Mouse (Mus musculus): ENCODE measurements at regions not wholly inside any gene's neighbourhood (a gene's known extent, or its start where the extent isn't known, plus 50 kb on each side); places are given as distances from the start of the nearest gene placed in this dataset.

DNA sequence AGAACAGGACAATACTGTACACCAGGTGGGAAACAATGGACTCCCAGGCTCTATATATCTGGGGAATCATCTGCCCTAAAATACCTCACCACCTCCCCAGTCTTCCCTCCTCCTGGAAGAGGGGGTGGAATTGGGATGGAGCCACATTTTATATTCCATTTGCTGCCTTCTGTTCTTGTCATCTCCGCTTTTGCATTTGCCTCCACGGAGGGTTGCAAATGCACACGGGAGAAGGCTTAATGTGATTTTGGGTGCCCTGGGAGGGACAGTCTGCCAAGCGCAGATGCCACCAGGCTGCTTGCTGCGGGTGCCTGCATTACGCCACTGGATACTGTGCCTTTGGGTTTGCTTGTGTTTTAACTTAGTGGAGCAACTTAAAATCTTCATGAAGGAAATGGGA, 239.5 kb upstream of the Zc3h12c start:
- DNase-seq (ENCODE audit: extremely low spot score in 1 of 2, low spot score in 2 of 2), result peak; percentile 24 to 37

GRCm38 (mm10) chr9:52402496-52402895, 234.1 kb upstream of the Zc3h12c start:
- intact Hi-C loops (cut with DNase I), result no loop called here
- no peak for DNase-seq (ENCODE audit: extremely low spot score in 1 of 2, low spot score in 2 of 2)

More for the DNA sequence above, 239.5 kb upstream of the Zc3h12c start:
- intact Hi-C loops (cut with DNase I), result no loop called here

- no peak for DNase-seq (ENCODE audit: extremely low spot score in 1 of 2, low spot score in 2 of 2)
- intact Hi-C loops (cut with DNase I), result no loop called here
Observed at GRCm38 (mm10) chr9:52379031-52379430, 210.7 kb upstream of the Zc3h12c start.

DNA sequence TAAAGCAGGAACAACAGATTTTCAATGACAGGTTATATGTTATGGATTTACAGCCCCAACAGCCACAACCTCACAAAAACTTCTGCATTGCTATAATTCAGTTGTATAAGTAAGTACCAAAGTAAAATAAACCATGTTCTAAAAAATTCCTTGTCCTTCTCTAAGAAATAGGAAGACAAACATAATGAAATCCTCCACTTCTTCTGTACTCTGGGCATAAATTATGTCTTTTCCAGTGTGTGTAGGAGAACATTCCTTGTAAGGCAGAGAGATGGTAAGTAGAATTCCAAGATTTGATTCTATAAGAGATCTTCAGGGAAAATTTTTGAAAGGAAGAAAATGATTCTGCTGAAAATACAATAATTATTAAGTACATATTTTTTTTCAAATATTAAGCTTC, 209.4 kb upstream of the Zc3h12c start:
- intact Hi-C loops (cut with DNase I), result no loop called here
- no peak for DNase-seq (ENCODE audit: extremely low spot score in 1 of 2, low spot score in 2 of 2)

GRCm38 (mm10) chr9:52376914-52377313, 208.5 kb upstream of the Zc3h12c start:
- no peak for DNase-seq (ENCODE audit: extremely low spot score in 1 of 2, low spot score in 2 of 2)
- intact Hi-C loops (cut with DNase I), result no loop called here

GRCm38 (mm10) chr9:52371296-52371695, 202.9 kb upstream of the Zc3h12c start:
- no peak for DNase-seq (ENCODE audit: extremely low spot score in 1 of 2, low spot score in 2 of 2)
- intact Hi-C loops (cut with DNase I), result no loop called here

DNA sequence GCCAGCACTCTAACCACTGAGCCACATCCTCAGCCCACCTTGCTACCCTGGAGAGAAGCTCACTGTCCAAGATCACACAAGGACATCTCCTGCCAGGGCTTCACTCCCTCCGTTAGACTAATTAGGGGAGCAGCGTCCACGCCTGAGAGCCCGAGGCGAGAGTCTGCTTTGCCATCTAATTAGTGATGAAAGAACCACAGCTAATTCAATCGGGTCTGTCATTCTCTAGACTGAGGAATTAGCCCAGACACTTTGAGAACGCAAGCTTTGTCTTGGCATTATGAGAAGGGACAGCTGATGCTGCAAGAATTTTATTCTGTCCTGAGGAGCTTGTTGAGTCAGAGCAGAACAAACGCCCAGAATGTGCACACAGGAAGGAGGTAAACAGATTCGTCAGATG, 200.5 kb upstream of the Zc3h12c start:
- no peak for DNase-seq (ENCODE audit: extremely low spot score in 1 of 2, low spot score in 2 of 2)
- intact Hi-C loops (cut with DNase I), result no loop called here

DNA sequence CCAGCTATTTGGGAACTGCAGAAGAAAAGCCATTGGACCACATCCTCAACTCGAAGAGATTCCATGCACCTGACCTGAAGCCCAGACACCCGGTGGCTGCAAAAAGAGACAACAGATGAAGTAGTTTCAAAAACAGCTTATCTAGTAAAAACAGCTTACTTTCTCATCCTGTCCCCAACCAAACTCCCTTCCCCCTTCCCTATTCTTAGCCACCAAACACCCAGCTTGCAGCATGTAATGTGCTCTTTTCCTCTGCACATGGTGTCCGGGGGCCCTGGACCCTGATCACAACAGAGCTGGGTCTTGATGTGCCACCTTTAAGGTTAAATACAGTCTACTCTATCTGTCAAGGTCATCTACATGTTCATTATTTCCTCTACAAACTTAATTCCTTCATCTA, 199.7 kb upstream of the Zc3h12c start:
- DNase-seq (ENCODE audit: extremely low spot score in 1 of 2, low spot score in 2 of 2), result no peak
- intact Hi-C loops (cut with DNase I), result no loop called here

- intact Hi-C loops (cut with DNase I), result no loop called here
- DNase-seq (ENCODE audit: extremely low spot score in 1 of 2, low spot score in 2 of 2), result no peak
Observed at GRCm38 (mm10) chr9:52366046-52366445, 197.7 kb upstream of the Zc3h12c start.

GRCm38 (mm10) chr9:52361599-52361998, 193.2 kb upstream of the Zc3h12c start:
- intact Hi-C loops (cut with DNase I), result no loop called here

GRCm38 (mm10) chr9:52359416-52359815, 191.0 kb upstream of the Zc3h12c start:
- no peak for DNase-seq (ENCODE audit: extremely low spot score in 1 of 2, low spot score in 2 of 2)
- intact Hi-C loops (cut with DNase I), result no loop called here

More at GRCm38 (mm10) chr9:52361599-52361998, 193.2 kb upstream of the Zc3h12c start:
- no peak for DNase-seq (ENCODE audit: extremely low spot score in 1 of 2, low spot score in 2 of 2)

GRCm38 (mm10) chr9:52356549-52356948, 188.2 kb upstream of the Zc3h12c start:
- DNase-seq (ENCODE audit: extremely low spot score in 1 of 2, low spot score in 2 of 2), result no peak
- intact Hi-C loops (cut with DNase I), result no loop called here

- intact Hi-C loops (cut with DNase I), result no loop called here
Observed at GRCm38 (mm10) chr9:52355187-52355982, 187.0 kb upstream of the Zc3h12c start.

DNA sequence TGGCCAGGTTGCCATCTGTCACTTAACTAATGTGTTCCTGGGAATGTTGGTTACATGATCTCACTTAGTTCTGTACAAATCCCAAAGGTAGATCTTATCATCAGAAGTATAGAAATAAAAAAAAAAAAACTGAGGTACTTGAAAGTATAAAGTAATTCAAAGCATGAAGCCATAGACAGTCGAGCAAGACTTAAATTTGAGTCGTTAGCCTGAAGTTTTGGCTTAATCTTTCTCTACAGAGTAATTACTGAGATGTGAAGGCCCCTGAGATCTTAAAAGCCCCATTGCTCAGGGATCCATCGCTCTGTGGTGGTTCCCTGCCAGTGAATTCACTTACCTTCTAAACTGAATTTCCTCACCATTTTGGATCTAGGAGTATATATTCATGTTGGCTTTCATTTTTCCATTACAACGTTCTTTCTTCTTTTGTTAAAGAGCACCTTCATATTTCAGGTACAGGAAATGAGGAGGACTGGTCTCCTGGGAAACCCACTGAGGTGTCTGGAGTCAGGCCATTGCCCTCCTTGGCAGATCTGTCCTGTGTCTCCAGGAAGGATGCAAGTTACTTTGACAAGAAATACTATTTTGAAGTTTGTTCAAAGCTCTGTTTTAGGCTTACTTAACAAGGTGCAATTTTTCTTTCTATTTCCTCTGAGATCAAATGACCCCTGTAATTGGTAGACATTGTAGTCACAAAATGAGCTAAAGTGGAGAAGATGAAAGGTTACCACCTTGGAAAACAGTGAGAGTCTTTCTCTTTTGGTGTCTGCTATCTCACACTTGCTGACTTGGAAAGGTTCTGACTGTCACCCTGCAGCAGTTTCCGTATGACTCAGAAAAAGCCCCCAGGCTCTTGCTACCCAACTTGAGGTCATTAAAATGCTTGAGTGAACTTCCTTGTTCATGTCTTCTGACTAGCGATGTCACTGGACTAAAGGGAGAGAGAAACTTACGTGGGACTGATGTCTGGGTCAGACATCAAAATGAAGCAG, 180.5 kb upstream of the Zc3h12c start:
- DNase-seq (ENCODE audit: extremely low spot score in 1 of 2, low spot score in 2 of 2), result no peak
- intact Hi-C loops (cut with DNase I), result no loop called here

More at GRCm38 (mm10) chr9:52355187-52355982, 187.0 kb upstream of the Zc3h12c start:
- no peak for DNase-seq (ENCODE audit: extremely low spot score in 1 of 2, low spot score in 2 of 2)

GRCm38 (mm10) chr9:52344177-52344877, 176.0 kb upstream of the Zc3h12c start:
- DNase-seq (ENCODE audit: extremely low spot score in 1 of 2, low spot score in 2 of 2), result no peak
- intact Hi-C loops (cut with DNase I), result no loop called here

GRCm38 (mm10) chr9:52341029-52341428, 172.7 kb upstream of the Zc3h12c start:
- intact Hi-C loops (cut with DNase I), result no loop called here
- no peak for DNase-seq (ENCODE audit: extremely low spot score in 1 of 2, low spot score in 2 of 2)

GRCm38 (mm10) chr9:52337786-52338322, 169.5 kb upstream of the Zc3h12c start:
- intact Hi-C loops (cut with DNase I), result no loop called here
- no peak for DNase-seq (ENCODE audit: extremely low spot score in 1 of 2, low spot score in 2 of 2)

DNA sequence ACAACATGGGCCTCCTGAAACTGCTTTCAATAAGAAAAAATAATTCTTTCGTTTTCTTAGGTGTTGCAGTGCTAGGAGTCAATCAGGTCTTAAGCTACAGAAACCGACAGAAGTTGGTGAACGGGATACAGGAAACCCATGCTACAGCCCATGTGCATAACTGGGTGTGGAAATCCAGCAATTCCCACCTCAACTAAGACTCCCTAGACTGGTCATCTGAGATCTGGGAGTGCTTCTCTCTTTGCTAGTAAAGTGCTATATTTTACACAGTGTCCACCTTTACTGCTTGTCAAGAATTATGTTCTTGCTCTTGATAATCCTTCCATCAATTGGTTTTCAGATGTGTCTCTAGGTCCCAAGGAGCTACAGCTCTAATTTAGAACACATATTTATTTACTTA, 166.4 kb upstream of the Zc3h12c start:
- intact Hi-C loops (cut with DNase I), result no loop called here
- DNase-seq (ENCODE audit: extremely low spot score in 1 of 2, low spot score in 2 of 2), result no peak

DNA sequence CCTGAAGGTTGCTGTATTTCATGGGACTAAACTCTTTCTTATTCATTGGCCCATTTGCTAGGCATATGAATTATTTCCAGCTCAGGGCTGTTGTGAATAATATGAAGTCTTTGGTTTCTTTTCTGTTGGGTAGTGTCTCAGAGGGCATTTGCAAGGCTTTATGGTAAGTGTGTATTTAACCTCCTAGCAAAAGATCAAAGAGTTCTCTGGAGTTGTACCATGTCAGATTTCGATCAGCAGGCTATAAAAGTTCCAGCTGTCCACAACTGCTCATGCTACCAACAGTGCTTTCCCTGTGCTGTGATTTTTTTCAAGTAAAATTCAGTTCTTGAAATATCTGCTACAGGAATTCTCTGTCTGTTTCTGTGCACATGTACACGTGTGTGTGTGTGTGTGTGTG, 165.5 kb upstream of the Zc3h12c start:
- intact Hi-C loops (cut with DNase I), result no loop called here
- no peak for DNase-seq (ENCODE audit: extremely low spot score in 1 of 2, low spot score in 2 of 2)

Data from left cerebral cortex, postnatal 10 days (tissue).